Mouse (Mus musculus) adrenal gland (tissue): ENCODE measurements around the gene Ncaph.
"Not testable (repeated sequence)": the region's sequence is repeated elsewhere in the genome, so short reads cannot be mapped to it uniquely, and the experiment has no call there.

Experiments used
- intact Hi-C: fragments of 180-260 bp; cut with DNase I; formaldehyde crosslinking; loops from one replicate; pipeline ENCODE4 v1.15.1; 2025
- long read RNA-seq, 2 experiments: library from polyadenylated mRNA; unstranded; transcript quantifications; one replicate each; pipeline ENCODE4 v2.0.0; 2020; ENCODE audit warnings: borderline replicate concordance in 1 of 2; ENCODE audit not compliant: insufficient replicate concordance in 1 of 2

The Ncaph gene
- long read RNA-seq, experiment 1, result 0 reads
- long read RNA-seq, experiment 2, result 0 reads

DNA sequence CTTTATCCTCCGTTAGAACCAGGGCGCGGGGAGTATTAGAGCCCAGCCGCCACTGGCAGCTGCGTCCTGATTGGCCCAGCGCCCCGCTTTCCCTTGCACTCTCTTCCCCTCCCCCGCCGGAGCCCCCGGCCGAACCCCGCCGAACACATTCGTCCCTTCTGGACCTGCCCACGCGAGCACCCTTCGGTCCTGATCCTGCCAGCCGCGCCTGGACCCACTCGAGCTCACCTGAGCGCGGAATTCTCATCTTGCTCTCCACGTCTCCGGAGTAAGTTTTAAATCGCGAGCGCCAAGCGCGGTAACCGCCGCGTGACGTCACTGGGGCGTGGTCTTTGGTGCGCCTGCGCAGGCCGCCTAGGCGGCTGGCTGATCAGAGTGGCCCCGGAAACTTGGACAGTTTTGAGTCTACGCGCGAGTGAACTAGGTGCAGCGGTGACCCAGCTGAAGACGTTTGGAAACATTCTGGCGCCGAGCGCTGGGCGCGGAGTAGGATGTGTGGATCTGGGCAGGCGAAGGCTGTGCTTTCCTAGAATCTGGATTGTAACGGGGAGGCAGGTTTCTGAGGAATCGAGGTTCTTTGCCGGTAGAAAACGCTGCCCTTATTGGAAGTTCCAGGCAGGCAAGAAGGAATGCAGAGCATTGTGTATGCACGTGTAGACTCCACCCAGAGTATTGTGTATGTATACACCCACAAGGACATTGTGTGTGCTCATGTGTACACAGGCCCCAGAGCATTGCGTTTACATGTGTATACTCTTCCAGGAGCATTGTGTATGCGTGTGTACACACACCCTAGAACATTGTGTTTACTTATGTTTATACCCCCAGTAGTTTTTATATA lies at the start of gene Ncaph:
Gene Ncaph, minus strand, starts transcription at position 334 of the 841 bp plus-strand sequence.
- intact Hi-C loops, result no loop called here

- intact Hi-C loops, result no loop called here
These were observed 49.0 kb upstream of the Ncaph start for GRCm38 (mm10) chr2:127182598-127183381.

- intact Hi-C loops, result not testable (repeated sequence)
These were observed 32.5 kb upstream of the Ncaph start for GRCm38 (mm10) chr2:127166261-127166660.

DNA sequence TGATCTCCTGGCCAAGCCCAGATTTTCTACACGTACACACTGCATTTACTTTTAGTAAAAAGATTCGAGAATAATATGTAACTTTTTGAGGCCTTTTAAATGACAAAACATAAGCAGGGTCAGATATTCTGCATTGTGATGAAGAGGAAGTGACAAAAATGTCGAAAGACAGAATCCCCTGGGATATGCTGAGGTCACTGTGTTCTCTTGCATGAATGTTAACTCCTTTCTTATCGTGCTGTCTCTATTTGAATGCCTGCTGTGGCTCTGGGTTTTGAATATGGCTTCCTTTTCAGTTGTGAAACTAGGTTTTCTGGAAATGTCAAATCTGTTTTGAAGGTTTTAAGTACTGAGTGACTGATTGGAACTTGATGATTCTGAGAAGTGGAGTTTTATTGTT lies 31.9 kb upstream of the Ncaph start:
- intact Hi-C loops, result loop anchor here (2.0 kb wide), 1 partner anchor 39 kb away; no protein-coding TSS in a partner anchor

DNA sequence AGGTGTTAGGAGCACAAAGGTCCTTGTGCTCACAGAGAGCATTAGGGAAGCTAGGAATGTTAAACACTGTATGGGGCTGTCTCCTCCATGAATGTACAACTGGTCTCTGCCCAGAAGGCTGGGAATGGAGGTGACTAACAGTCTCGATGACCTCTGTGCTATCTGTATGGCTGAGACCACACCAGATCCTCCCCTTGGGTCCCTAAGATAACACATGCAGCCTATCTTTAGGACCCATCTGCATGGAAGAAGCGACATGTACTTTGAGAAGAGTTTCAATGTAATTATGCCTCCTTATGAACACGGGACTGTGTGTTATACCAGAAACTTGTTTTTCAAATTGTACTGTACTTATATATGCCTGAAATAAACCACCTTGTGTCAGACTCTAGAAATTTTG lies 11.9 kb upstream of the Ncaph start:
- intact Hi-C loops, result no loop called here

- intact Hi-C loops, result no loop called here
These were observed 9.7 kb upstream of the Ncaph start, which contains the start of gene Itpripl1 for GRCm38 (mm10) chr2:127143158-127144063. Gene Itpripl1, minus strand, starts transcription at chr2:127143442.

- intact Hi-C loops, result no loop called here
These were observed 8.9 kb upstream of the Ncaph start for GRCm38 (mm10) chr2:127142577-127143157.

DNA sequence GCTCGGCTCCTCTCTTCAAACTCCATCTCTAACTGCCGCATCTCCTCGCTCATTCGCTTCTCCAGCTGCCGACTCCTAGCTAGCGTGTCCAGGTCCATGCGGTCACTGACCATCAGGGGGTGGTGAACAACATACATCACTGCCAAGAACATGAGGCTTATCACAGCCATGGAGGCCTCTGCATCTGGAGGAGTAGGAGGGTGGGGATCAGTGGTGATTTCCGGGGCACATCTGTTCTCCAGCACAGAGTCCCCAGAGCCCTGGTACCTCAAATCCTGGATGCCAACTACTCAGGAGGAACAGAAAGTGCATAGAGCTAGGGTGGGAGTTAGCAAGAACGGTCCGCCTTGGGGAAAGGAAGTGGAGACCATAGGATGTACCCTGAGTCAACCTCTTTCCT lies 8.3 kb upstream of the Ncaph start:
- intact Hi-C loops, result no loop called here

- intact Hi-C loops, result no loop called here
These were observed 6.3 kb upstream of the Ncaph start for GRCm38 (mm10) chr2:127140011-127140410.

- intact Hi-C loops, result no loop called here
These were observed 5.9 kb upstream of the Ncaph start for GRCm38 (mm10) chr2:127139605-127140004.

GRCm38 (mm10) chr2:127139094-127139493 lies 5.3 kb upstream of the Ncaph start:
- intact Hi-C loops, result no loop called here

GRCm38 (mm10) chr2:127138449-127138848 lies 4.7 kb upstream of the Ncaph start:
- intact Hi-C loops, result no loop called here

DNA sequence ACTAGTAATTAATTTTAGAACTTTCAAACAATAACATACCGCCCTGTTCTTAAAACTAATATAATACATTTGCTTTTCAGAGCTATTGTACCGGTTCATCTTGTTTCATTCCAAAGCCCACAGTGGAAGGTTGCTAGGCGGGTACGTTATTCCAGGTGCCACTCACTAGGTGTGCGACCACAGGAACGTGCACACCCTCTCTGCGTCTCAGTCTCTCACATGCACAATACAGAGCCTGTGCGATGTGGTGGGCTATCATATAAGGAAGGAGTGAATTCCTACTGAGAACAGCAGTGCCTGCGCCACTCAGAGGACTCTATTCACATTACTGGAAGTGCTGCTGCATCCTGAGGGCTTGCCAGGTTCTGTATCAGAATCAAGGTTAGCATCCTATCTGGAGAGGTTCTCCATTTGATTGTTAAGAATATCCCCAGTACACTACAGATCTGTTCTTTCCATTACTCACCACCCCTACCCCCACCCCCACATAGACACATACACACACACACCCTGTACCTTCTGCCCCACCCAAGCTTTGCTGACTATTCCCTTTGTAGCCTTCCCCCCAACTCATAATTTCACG lies 4.2 kb upstream of the Ncaph start:
- intact Hi-C loops, result no loop called here

DNA sequence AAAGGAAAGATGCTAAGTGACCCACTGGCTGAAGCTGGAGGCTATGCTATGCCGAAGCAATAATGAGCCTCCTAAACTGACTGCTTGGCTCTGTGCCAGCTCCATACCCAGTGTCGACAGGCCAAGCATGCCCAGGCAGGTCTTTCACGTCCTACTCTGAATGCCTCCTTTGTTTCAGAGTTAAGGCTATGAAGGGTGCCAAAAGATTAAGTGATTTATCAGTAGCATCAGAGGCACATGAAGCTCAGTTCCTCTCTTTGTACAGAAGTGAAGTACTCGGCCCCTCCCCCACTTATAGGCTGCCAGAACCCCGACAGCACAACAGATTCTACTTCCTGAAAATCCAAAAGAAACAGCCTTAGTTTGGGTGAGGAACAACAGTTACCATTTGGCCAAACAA lies 3.2 kb upstream of the Ncaph start:
- intact Hi-C loops, result no loop called here

DNA sequence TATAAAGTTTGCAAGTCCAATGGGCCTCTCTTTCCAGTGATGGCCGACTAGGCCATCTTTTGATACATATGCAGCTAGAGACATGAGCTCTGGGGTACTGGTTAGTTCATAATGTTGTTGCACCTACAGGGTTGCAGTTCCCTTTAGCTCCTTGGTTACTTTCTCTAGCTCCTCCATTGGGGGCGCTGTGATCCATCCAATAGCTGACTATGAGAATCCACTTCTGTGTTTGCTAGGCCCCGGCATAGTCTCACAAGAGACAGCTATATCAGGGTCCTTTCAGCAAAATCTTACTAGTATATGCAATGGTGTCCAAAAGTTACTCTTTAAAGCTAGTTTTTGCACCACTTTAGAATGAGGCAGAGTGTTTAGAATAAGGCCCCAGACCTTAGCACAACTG lies 1.5 kb upstream of the Ncaph start:
- intact Hi-C loops, result not testable (repeated sequence)

DNA sequence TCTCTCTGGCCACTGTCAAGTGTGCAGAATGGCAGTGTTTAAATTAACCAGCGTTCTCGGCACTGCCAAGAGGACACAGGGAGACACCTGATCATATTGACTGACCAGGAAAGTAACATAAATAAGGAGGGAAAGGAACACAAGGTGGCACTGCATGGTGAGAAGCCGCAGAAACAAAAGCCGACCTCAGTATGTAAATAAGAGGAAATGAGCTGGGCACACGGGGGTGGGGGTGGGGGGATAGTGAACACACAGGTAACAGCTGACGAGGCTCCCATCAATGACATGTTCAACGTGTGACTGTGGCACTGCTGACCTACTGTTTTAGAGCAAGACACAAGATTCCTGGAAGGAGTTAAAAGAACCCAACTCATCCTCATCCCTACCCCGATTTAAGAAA lies 2.4 kb downstream of the Ncaph start:
- intact Hi-C loops, result no loop called here

- intact Hi-C loops, result no loop called here
These were observed 4.8 kb downstream of the Ncaph start for GRCm38 (mm10) chr2:127128926-127129325.

DNA sequence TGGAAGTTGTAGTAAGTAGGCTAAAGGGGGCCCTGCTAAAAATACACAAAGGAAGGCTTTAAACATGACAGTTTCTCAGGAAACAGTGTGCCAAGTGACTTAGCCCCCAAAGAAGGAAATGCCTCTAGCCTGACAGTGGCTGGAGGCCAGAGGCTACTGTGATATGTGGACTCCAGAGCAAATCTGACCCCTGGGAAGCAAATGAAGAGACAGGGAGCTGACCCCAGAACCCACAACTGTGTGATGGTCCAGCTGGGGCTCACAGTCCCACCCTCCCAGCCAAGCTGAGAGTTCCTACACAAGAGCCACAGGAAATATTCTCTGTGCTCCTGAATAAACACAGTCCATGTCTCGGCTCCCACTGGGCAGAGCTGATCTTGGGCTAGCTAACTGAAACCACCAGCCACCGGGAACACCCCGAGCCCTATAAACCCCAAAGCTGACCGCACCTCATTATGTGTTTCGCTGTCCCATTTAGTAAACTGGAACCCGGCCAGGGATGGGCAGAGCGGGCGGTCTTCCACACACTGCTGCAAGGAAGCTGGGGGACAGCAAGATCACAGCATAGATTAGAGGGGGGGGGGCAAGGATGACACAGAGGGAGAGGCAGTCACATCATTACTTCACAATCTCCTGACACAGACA lies 12.0 kb downstream of the Ncaph start:
- intact Hi-C loops, result no loop called here

DNA sequence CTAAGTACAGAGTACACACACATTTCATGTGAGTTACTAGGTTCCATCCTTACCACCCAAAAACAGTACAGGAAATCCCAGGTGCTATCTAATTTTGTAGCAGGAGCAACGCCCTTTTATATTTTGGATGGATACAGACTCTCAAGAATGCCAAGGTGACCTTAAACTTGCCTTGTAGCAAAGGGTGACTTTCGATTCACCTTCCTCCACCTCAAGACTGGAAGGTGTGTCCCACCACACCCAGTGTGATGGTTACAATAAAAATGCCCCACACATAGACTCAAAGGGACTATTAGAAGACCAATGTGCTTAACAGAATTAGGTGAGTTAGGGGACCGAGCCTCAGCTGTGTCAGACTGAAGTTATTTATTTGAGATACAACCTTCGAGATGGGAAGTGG lies 24.8 kb downstream of the Ncaph start:
- intact Hi-C loops, result no loop called here

DNA sequence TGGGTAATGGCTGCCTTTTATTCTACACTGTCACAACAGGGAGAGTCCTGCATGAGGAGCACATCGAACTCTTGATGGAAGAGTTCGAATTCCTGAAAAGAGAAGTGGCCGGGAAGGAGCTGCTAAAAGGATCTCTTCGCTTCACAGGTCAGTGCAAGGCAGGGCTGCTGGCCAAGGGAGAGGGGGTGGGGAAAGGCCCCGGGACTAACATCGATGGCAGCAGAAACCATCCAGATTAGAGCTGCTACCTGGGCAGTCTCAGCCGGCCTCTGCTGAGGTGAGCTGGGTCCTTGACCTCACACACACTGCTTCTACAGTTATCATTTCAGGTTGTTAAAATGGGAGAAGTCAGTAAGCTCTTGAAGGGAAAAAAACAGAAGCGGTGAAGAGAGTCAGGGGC lies 41.8 kb downstream of the Ncaph start:
- intact Hi-C loops, result loop anchor here (10.0 kb wide), 1 partner anchor 113 kb away; the partner anchor contains the start of genes 1810024B03Rik and Snrnp200
